Mouse (Mus musculus): Measurements from ENCODE around the gene Olfr9. TPM values are rescaled to one million over a fixed set of nuclear protein-coding genes. Genes with fewer than 3 reads are reported as not detected.
A peak's percentile ranks its signal among the peaks of the same experiment; 100 is the strongest.

The Olfr9 gene
- polyA plus RNA-seq, 1 experiment from 2014 or later = not detected

- Histone ChIP-seq H3K4me1 (no peaks in the 10 kb centered on the region), H3K36me3 (no peaks in the 10 kb centered on the region), H3K9me3 (replicated peaks) (no peaks in the 10 kb centered on the region), H3K4me3 (no peak overlapping the region), H3K27me3 (ENCODE audit: low read depth, poor library complexity, severe bottlenecking) (no peaks in the 10 kb centered on the region), H3K27ac (no peak overlapping the region)
- no peak for DNase-seq (ENCODE audit: low spot score)
Measured at GRCm38 (mm10) chr10:129023319-129023718, 34.1 kb downstream of the Olfr9 start.

DNA sequence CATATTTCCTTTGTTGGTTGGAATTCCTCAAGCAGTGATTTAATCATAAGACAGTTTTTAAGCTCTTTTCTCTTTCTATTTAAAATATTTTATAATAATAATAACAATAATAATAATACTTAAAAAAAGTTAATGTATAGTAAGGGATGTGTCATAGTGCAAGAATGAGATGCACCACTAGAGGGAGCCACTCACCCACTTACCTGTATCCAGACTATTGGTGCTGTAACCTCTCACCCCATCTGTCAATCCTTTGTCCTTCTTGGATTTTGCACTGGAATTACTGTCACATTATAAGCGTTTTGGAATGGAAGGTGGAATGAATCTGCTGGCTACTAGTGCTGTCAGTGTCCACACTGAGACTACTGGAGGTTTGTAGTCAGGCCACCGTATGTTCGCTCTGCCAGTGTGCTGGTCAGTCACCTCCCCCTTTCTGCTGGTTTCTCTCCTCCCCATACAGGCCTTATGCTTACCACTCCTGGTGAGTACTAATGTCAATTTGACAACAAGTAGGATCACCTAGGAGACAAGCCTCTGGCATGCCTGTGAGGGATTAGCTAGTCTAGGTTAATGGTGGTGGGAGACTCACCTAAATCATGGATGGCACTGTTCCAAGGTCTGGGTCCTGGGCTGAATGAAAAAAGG is 36.9 kb downstream of the Olfr9 start:
- Histone ChIP-seq H3K27ac (no peak overlapping the region), H3K4me3 (no peak overlapping the region), H3K36me3 (no peaks in the 10 kb centered on the region), H3K4me1 (no peaks in the 10 kb centered on the region), H3K9me3 (replicated peaks) (no peaks in the 10 kb centered on the region), H3K27me3 (ENCODE audit: low read depth, poor library complexity, severe bottlenecking) (no peaks in the 10 kb centered on the region)
- WGBS = 62% methylated on average over 3 of the region's 3 CpGs
- DNase-seq (ENCODE audit: low spot score) = peak; percentile 72

DNA sequence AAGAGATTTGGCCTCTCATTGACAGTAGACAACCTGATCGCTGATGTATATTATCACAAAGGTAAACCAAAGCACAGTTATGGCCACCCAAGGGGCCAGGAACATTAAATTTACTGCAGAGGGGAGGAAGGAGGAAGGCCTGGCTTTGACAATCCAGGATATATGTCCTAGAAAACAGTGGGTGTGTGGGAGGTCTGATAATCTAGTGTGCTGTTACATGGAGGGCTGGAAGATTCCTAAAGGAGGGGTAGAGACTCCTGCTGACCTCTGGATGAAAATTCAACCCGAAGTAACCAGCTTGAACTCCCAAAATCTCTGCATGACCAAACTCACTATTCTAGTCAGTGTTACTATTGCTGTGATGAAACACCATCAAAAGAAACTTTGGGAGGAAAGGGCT is 39.1 kb downstream of the Olfr9 start:
- H3K36me3 ChIP-seq = no peaks in the 10 kb centered on the region
- DNase-seq (ENCODE audit: low spot score) = no peak
- H3K27ac ChIP-seq = no peak overlapping the region
- WGBS = 78% methylated on average over 2 of the region's 2 CpGs
- H3K4me3 ChIP-seq = no peak overlapping the region
- no peaks in the 10 kb centered on the region for H3K4me1 ChIP-seq
- H3K9me3 ChIP-seq (replicated peaks) = no peaks in the 10 kb centered on the region
- H3K27me3 ChIP-seq (ENCODE audit: low read depth, poor library complexity, severe bottlenecking) = no peaks in the 10 kb centered on the region

DNA sequence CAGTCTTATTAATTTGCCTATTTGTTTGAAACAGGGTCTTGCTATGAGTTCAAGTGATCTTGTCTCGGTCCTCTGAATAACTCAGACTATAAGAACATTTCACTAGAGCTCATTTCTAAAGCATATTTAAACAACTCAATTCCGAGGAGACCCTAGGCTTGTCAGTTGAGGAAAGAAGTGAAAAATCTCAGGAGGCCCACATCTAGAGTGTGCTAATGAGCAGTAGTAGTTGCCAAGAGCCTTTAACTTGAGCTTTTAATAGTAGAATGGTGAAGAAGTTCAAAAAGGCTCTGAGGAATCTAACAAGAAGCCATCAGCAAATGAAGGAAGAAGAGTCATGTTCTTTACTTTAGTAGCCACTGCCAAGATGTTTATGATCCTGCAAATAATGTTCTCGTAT is 50.6 kb downstream of the Olfr9 start, which contains the start of gene Olfr764-ps1:
Gene Olfr764-ps1, minus strand, starts transcription at position 101 of the 400 bp plus-strand sequence.
- no peak for DNase-seq (ENCODE audit: low spot score)
- 85% methylated on average over 3 of the region's 3 CpGs for WGBS
- Histone ChIP-seq H3K27ac (no peak within 1 kb of the TSS), H3K4me3 (no peak within 1 kb of the TSS), H3K9me3 (replicated peaks) (no peaks in the 10 kb centered on the region), H3K27me3 (ENCODE audit: low read depth, poor library complexity, severe bottlenecking) (no peaks in the 10 kb centered on the region), H3K36me3 (no peaks in the 10 kb centered on the region), H3K4me1 (no peaks in the 10 kb centered on the region)

Other genes starting within 250 kb of the Olfr9 start
- 3.7 and 5.0 TPM in 2 replicates for gene Dgka, start 244.6 kb upstream of the Olfr9 start, polyA plus RNA-seq (2016; fragmentation: Nextera tagmentation; extraction: Ambion mirVana)
- 61.0 and 63.1 TPM in 2 replicates for gene Pym1, start 241.5 kb upstream of the Olfr9 start, polyA plus RNA-seq (2016; fragmentation: Nextera tagmentation; extraction: Ambion mirVana)
- gene Mmp19, start 198.5 kb upstream of the Olfr9 start, polyA plus RNA-seq (2016; fragmentation: Nextera tagmentation; extraction: Ambion mirVana) = 0.21 and 0.30 TPM in 2 replicates
- gene Dnajc14, start 185.4 kb upstream of the Olfr9 start, polyA plus RNA-seq (2016; fragmentation: Nextera tagmentation; extraction: Ambion mirVana) = 47.7 and 54.0 TPM in 2 replicates
- gene Tmem198b, start 185.1 kb upstream of the Olfr9 start, polyA plus RNA-seq (2016; fragmentation: Nextera tagmentation; extraction: Ambion mirVana) = 14.8 and 19.8 TPM in 2 replicates
- gene Sarnp, start 172.1 kb upstream of the Olfr9 start, polyA plus RNA-seq (2016; fragmentation: Nextera tagmentation; extraction: Ambion mirVana) = 245 and 250 TPM in 2 replicates
- 52.9 and 62.9 TPM in 2 replicates for gene Ormdl2, start 167.8 kb upstream of the Olfr9 start, polyA plus RNA-seq (2016; fragmentation: Nextera tagmentation; extraction: Ambion mirVana)
- 16.2 TPM in 2 replicates for gene Gdf11, start 97.7 kb upstream of the Olfr9 start, polyA plus RNA-seq (2016; fragmentation: Nextera tagmentation; extraction: Ambion mirVana)
- 430 and 439 TPM in 2 replicates for gene Cd63, start 88.4 kb upstream of the Olfr9 start, polyA plus RNA-seq (2016; fragmentation: Nextera tagmentation; extraction: Ambion mirVana)
- 9.2 and 10.2 TPM in 2 replicates for gene Rdh5, start 66.5 kb upstream of the Olfr9 start, polyA plus RNA-seq (2016; fragmentation: Nextera tagmentation; extraction: Ambion mirVana)
- gene Bloc1s1, start 65.4 kb upstream of the Olfr9 start, polyA plus RNA-seq (2016; fragmentation: Nextera tagmentation; extraction: Ambion mirVana) = 168 and 182 TPM in 2 replicates
- 0.15 and 0.24 TPM in 2 replicates for gene Itga7, start 55.6 kb upstream of the Olfr9 start, polyA plus RNA-seq (2016; fragmentation: Nextera tagmentation; extraction: Ambion mirVana)
- 0.11 TPM in 1 of 2 replicates, not detected in the other for gene Mettl7b, start 28.4 kb upstream of the Olfr9 start, polyA plus RNA-seq (2016; fragmentation: Nextera tagmentation; extraction: Ambion mirVana)
- not detected in 2 replicates for gene Olfr763, start 21.4 kb downstream of the Olfr9 start, polyA plus RNA-seq (2016; fragmentation: Nextera tagmentation; extraction: Ambion mirVana)
- gene Olfr764-ps1, start 50.5 kb downstream of the Olfr9 start, polyA plus RNA-seq (2016; fragmentation: Nextera tagmentation; extraction: Ambion mirVana) = not detected in 2 replicates
- not detected in 2 replicates for gene Olfr765, start 60.6 kb downstream of the Olfr9 start, polyA plus RNA-seq (2016; fragmentation: Nextera tagmentation; extraction: Ambion mirVana)
- gene Olfr766-ps1, start 79.5 kb downstream of the Olfr9 start, polyA plus RNA-seq (2016; fragmentation: Nextera tagmentation; extraction: Ambion mirVana) = not detected in 2 replicates
- not detected in 2 replicates for gene Olfr767, start 93.5 kb downstream of the Olfr9 start, polyA plus RNA-seq (2016; fragmentation: Nextera tagmentation; extraction: Ambion mirVana)
- not detected in 2 replicates for gene Olfr768, start 109.9 kb downstream of the Olfr9 start, polyA plus RNA-seq (2016; fragmentation: Nextera tagmentation; extraction: Ambion mirVana)
- gene Olfr769, start 128.4 kb downstream of the Olfr9 start, polyA plus RNA-seq (2016; fragmentation: Nextera tagmentation; extraction: Ambion mirVana) = not detected in 2 replicates
- not detected in 2 replicates for gene Olfr770, start 149.6 kb downstream of the Olfr9 start, polyA plus RNA-seq (2016; fragmentation: Nextera tagmentation; extraction: Ambion mirVana)
- not detected in 2 replicates for gene Olfr771, start 175.3 kb downstream of the Olfr9 start, polyA plus RNA-seq (2016; fragmentation: Nextera tagmentation; extraction: Ambion mirVana)
- gene Olfr772, start 188.5 kb downstream of the Olfr9 start, polyA plus RNA-seq (2016; fragmentation: Nextera tagmentation; extraction: Ambion mirVana) = not detected in 2 replicates
- gene Olfr773, start 198.0 kb downstream of the Olfr9 start, polyA plus RNA-seq (2016; fragmentation: Nextera tagmentation; extraction: Ambion mirVana) = not detected in 2 replicates
- not detected in 2 replicates for gene Olfr774, start 246.8 kb downstream of the Olfr9 start, polyA plus RNA-seq (2016; fragmentation: Nextera tagmentation; extraction: Ambion mirVana)